Mouse (Mus musculus) heart, adult 9 months (tissue): ENCODE data around the gene Bcl3.
A peak's percentile ranks its signal among the peaks of the same experiment; 100 is the strongest.

Experiments
- DNase-seq, 2 experiments: peaks; one replicate each; pipeline ENCODE4 v3.0.0; 2022; ENCODE audit warnings: low spot score in 2 of 2

Bcl3 gene

GRCm38 (mm10) chr7:19769434-19770374 is 52.9 kb downstream of the Bcl3 start:
- DNase-seq: no peak

DNA sequence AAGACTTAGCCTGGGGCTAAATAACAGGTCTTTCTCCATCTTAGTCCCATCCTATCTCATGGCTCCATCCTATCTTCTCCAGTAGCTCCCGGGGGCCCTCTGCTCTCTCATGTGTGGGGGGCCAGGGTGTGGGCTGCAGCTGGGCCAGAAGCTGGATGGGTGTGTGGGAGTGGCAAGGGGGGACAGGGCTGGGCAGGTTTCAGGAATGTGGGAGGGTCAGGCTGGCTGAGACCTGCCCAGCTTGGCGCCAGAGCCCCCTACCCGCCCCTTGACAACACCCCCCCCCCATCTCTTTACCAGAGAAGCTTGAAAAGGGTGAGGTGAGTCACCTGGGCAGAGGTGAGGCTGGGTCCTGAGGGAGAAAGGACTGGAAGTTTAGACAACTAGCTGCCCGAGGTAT is 53.6 kb downstream of the Bcl3 start:
- no peak for DNase-seq

DNA sequence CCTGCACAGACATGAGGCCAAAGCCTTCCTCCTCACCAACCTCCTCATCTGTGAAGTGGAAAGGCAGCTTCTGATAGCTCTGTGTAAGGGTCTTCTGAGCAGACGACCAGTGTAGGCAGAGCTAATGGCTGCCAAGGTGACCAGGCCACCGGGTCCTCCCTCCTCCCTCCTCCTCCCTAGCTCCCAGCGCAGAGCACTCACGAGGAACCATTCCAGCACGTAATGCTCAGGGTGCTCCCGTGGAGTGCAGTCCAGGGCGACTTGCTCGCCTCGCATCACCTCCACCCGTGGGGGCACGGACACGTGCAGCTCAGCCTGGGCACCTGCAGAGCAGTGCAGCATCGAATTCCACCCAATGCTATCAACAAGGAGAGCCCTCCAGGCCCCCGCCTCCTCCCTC is 54.3 kb downstream of the Bcl3 start:
- no peak for DNase-seq

- DNase-seq: no peak
Measured at GRCm38 (mm10) chr7:19764581-19764980, 58.0 kb downstream of the Bcl3 start.

GRCm38 (mm10) chr7:19763829-19764477 is 58.6 kb downstream of the Bcl3 start:
- DNase-seq: peak in 1 of 2 experiments; percentile 66

DNA sequence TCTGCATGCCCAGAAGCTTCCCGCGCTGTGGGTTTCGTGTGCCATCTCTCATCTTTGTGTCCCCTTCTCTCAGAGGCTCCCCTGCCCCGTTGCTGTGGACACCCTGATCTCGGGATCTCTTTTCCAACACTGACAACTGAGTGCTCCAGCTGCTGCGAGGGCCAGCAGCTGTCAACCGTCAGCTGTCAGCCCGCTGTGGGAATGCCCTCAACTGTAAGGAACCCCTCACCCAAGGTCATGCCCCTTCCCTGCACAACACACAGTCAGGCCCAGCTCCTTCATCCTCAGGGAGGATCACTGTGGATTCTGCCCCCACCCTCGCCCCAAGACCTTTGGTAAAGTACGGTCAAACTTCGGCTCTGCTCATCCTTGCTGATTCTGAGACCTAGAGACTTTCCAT is 60.3 kb downstream of the Bcl3 start:
- no peak for DNase-seq

DNA sequence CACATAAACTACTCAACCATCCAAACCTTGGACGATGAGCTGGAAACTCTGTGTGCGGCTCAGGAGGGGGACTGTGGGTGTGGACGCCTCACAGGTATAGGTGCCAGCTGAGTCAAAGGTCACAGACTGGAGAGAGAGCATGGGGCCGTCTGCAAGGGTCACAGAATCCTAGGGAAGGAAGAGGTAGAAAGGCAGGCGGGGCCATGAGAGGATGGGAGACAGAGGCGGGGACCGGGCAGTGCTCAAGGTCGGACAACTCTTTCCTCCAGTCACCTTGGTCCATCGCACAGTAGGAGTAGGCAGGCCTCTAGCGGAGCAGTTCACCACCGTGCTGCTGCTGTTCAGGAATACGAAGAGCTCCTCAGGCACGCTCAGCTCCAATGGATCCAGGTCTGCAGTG is 62.5 kb downstream of the Bcl3 start:
- peak in 1 of 2 experiments; percentile 42 for DNase-seq

- DNase-seq: no peak
Measured at GRCm38 (mm10) chr7:19758623-19759022, 63.9 kb downstream of the Bcl3 start.
